Mouse (Mus musculus): ENCODE measurements around the gene Tbc1d24.

GRCm38 (mm10) chr17:24140845-24141424, 64.4 kb downstream of the Tbc1d24 start:
- TF ChIP-seq POLR2A (IDR thresholded peaks at IDR 0.05; ENCODE audit: insufficient read length, low read depth) (no peak), POLR2AphosphoS2 (IDR thresholded peaks at IDR 0.05; ENCODE audit: insufficient read length, low read depth) (no peak), TCF12 (IDR thresholded peaks at IDR 0.05; ENCODE audit: insufficient read depth, poor library complexity, severe bottlenecking) (no peak), SRF (IDR thresholded peaks at IDR 0.05; ENCODE audit: control insufficient read depth, insufficient read length, low read depth) (no peak), MAX (IDR thresholded peaks at IDR 0.05; ENCODE audit: low read depth) (no peak), E2F4 (IDR thresholded peaks at IDR 0.05; ENCODE audit: insufficient read depth) (no peak)
